Mouse (Mus musculus) Patski (cell line): Measurements from ENCODE around the gene Ankrd35. TPM values are rescaled to one million over a fixed set of nuclear protein-coding genes. Genes with fewer than 3 reads are reported as not detected.

Experiments
- ATAC-seq: fragments of 100-300 bp; one replicate; pipeline ENCODE4 v1.8.0; 2021
- CTCF ChIA-PET: fragments of 350-600 bp; sonication (Branson Sonifier 250); formaldehyde crosslinking; loops from one replicate; lab custom pipeline; 2022; ENCODE audit warnings: inconsistent platforms; lab: Charles Lee
- POLR2A ChIA-PET: fragments of 350-600 bp; sonication (Branson Sonifier 250); formaldehyde crosslinking; loops from one replicate; lab custom pipeline; 2022; ENCODE audit warnings: antibody characterized with exemption, inconsistent platforms; lab: Charles Lee
- DNase-seq: peaks from one replicate; pipeline ENCODE4 v3.0.0-alpha.2; 2011; ENCODE audit warnings: low read depth, low spot score
- H3K27me3 ChIP-seq: fragments of 371-371 bp; one replicate; pipeline ENCODE4 v1.5.1; 2021
- CTCF ChIP-seq: fragments of 100-300 bp; IDR thresholded peaks from one replicate; pipeline ENCODE4 v1.5.1; 2021
- in situ Hi-C: fragments of 300-500 bp; cut with MboI; formaldehyde crosslinking; loops from 3 replicates; pipeline ENCODE4 v1.11.1; 2018; ENCODE audit warnings: low pct_unique_long_range_greater_than_20kb, mixed read lengths
- polyA plus RNA-seq: library from polyadenylated mRNA; unstranded; gene quantifications from one replicate; pipeline ENCODE4 v1.2.3, GENCODE M21; 2021

Ankrd35 gene
- polyA plus RNA-seq, 1 experiment from 2014 or later, result 0.09 TPM

DNA sequence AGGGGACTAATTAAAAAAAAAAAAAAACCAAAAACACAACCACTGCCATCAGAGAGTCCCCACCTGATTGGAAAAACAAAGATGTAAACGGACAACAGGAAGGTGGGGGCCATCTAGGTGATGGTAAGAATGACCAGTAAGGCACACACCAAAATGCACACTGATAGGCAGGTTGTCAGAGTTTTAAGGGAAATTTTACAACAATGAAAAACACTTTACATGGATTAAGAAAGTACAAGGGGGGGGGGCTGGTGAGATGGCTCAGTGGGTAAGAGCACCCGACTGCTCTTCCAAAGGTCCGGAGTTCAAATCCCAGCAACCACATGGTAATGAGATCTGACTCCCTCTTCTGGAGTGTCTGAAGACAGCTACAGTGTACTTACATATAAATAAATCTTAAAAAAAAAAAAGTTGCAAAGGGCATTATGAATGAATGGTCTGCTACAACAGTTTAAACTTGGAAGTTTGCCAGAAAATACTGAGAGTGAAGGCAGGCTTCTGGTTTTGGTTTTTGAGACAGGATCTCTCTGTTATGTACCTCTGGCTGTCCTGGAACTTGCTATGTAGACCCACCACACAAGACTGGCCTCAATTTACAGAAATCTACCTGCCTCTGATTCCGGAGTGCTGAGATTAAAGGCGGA is 1.4 kb upstream of the Ankrd35 start:
- ChIA-PET POLR2A (no interaction called here), CTCF (interaction anchor here (1.3 to 3.4 kb wide), 8 partner anchors 10 to 103 kb away, joined by 3 to 28 read pairs (median 14); partner anchors contain the start of genes Itga10 and Nudt17)
- DNase-seq (no peak), ATAC-seq (no peak)
- in situ Hi-C loops, result no loop called here
- no peaks in the 10 kb centered on the region for H3K27me3 ChIP-seq
- TF ChIP-seq CTCF, result no peak

DNA sequence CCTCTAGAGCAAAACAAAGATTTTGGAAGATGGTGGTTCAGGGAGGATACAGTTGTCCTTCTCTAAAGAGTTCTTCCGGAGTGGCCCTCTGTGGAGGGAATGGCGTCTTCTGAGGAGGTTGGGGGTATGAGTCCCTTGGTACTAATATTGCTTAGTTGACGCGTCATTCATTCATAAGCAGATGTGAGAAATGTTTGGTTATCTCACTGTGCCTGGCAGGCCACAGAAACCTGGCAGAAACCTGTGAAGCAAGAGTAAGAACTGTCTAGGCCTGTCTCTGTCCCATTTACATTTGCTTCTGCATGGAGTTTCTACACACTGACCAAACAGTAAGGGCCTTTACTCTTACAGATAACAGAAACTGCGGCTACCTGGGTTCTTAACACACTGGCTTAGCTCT is 1.6 kb downstream of the Ankrd35 start:
- no peak for TF ChIP-seq CTCF
- ATAC-seq, result no peak
- ChIA-PET POLR2A (no interaction called here), CTCF (no interaction called here)
- in situ Hi-C loops, result no loop called here
- no peaks in the 10 kb centered on the region for H3K27me3 ChIP-seq
- no peak for DNase-seq

DNA sequence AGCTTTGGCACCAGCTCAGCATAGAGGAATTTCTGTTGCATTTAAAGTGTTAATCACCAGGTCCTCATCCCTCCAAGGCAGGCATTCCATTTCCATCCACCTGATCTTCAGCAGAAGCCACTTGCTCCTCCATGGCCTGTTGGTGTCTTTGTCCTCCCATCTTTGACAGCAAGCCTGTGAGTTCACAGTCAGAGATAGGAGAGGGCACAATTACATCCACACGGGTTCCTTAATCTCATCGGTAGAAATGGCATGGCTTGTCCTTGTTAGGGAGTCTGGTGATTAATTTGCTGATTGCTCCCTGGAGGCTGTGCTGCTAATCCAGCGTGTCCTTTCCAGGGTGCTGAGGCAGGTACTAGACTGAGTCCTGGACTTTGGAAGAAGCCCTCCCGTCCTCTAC is 3.6 kb downstream of the Ankrd35 start:
- ChIA-PET CTCF (interaction anchor here (0.6 to 2.8 kb wide), 6 partner anchors 13 to 80 kb away, joined by 3 to 10 read pairs (median 4); partner anchors contain the start of genes Nudt17, Pias3 and Polr3gl), POLR2A (interaction anchor here (0.9 to 1.7 kb wide), 2 partner anchors 23 to 53 kb away, joined by 4 to 11 read pairs; partner anchors contain the start of gene Pias3)
- TF ChIP-seq CTCF, result no peak
- in situ Hi-C loops, result no loop called here
- H3K27me3 ChIP-seq, result no peaks in the 10 kb centered on the region
- no peak for DNase-seq
- ATAC-seq, result no peak

DNA sequence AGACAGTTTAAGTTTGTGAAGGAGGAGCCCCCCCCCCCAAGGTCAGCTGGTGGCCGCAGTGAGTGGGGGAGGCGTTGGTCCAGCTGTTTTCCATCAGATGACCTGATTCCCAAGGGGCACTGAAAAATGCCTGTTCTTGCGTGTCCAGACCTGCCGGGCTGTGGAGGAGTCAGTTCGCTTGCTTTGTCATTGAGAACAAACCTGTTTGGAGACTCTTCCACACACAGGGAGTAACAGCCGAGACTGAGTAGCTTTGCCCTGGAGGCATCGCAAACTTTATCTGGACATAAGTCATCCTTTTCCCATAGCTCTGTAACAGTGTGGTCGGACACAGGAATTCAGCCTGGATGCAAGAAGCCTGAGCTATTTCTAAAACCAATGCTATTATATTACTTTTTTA is 4.5 kb downstream of the Ankrd35 start:
- POLR2A ChIA-PET, result interaction anchor here (0.7 to 1.7 kb wide), 3 partner anchors 22 to 552 kb away, joined by 4 to 11 read pairs (median 4); partner anchors contain the start of gene Pias3
- in situ Hi-C loops, result no loop called here
- DNase-seq (no peak), ATAC-seq (peak; percentile 36)
- no peak for TF ChIP-seq CTCF
- H3K27me3 ChIP-seq, result no peaks in the 10 kb centered on the region
- CTCF ChIA-PET, result interaction anchor here (0.9 to 2.8 kb wide), 7 partner anchors 11 to 81 kb away, joined by 3 to 10 read pairs (median 4); partner anchors contain the start of genes Nudt17 and Polr3gl

DNA sequence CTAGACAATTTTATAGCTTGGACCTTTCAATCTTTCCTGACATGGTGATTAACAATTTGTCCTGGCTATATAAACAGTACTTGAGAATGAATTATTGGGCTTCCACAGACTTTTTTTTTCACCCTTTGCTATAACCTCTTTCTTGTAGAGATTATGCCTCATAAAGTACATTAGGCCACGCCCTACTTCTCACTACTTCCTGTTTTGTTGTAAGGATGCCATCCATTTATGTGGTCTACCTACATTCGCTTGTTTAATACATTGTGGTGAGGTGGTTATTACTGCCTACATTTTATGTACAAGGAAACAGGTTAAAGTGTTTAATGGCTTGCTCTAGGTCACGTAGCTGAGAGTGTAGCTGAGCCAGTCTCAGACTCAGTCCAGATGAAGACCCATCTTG is 5.2 kb downstream of the Ankrd35 start:
- no peak for ATAC-seq
- DNase-seq, result no peak
- H3K27me3 ChIP-seq, result no peaks in the 10 kb centered on the region
- ChIA-PET CTCF (interaction anchor here (0.9 to 2.8 kb wide), 5 partner anchors 8 to 124 kb away, joined by 3 to 10 read pairs (median 5); no protein-coding TSS in a partner anchor), POLR2A (interaction anchor here (0.7 to 1.7 kb wide), 3 partner anchors 10 to 100 kb away, joined by 3 to 11 read pairs (median 3); partner anchors contain the start of gene Pias3)
- in situ Hi-C loops, result no loop called here
- no peak for TF ChIP-seq CTCF

DNA sequence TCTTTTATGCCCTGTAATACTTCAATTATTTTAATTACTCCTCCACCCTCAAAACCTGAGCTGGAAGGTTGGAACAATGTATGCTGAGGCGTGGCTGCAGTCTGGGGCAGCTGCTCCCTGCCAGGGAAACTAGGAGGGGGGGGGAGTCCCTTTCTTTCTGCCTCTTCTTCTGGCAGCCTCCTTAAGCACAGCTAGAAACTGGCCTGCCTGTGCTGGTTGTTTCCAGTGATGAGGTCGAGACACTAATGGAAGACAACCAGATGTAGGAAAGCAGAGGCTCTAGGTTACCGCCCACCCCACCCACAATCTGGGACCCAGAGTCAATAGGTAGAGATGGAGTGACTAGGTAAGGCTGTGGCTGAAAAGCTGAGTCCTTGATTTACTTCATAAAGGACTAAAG is 5.8 kb downstream of the Ankrd35 start:
- no peaks in the 10 kb centered on the region for H3K27me3 ChIP-seq
- POLR2A ChIA-PET, result interaction anchor here (0.7 to 1.2 kb wide), 2 partner anchors 10 to 101 kb away, joined by 3 read pairs; no protein-coding TSS in a partner anchor
- TF ChIP-seq CTCF, result no peak
- CTCF ChIA-PET, result interaction anchor here (0.9 to 1.0 kb wide), 2 partner anchors 9 to 125 kb away, joined by 3 read pairs; no protein-coding TSS in a partner anchor
- ATAC-seq, result no peak
- in situ Hi-C loops, result no loop called here
- no peak for DNase-seq

DNA sequence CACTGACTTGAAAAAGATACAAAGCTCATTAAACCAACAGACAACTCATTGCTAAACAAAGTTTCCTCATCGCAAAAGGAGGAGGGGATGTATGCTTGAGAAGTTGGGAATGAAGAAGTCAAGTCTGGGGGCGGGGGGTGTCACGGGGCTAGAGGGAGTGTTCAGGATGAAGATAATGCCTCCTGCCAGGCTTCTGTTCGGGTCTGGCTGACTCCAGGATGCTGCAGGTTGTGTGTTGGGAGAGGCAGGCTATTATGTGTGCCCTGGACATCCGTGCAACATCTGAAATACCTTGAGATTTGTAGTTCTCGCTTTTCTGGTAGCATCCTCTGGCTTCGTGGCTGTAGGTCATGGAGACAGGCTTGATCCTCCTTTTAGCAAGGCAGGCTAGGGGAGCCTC is 8.5 kb downstream of the Ankrd35 start:
- DNase-seq (no peak), ATAC-seq (no peak)
- TF ChIP-seq CTCF, result no peak
- no peaks in the 10 kb centered on the region for H3K27me3 ChIP-seq
- CTCF ChIA-PET, result interaction anchor here (1.2 to 1.4 kb wide), 2 partner anchors 10 to 33 kb away, joined by 3 to 5 read pairs; partner anchors contain the start of gene Itga10
- POLR2A ChIA-PET, result interaction anchor here (0.5 to 1.6 kb wide), 2 partner anchors 15 to 17 kb away, joined by 3 to 4 read pairs; no protein-coding TSS in a partner anchor
- in situ Hi-C loops, result no loop called here

DNA sequence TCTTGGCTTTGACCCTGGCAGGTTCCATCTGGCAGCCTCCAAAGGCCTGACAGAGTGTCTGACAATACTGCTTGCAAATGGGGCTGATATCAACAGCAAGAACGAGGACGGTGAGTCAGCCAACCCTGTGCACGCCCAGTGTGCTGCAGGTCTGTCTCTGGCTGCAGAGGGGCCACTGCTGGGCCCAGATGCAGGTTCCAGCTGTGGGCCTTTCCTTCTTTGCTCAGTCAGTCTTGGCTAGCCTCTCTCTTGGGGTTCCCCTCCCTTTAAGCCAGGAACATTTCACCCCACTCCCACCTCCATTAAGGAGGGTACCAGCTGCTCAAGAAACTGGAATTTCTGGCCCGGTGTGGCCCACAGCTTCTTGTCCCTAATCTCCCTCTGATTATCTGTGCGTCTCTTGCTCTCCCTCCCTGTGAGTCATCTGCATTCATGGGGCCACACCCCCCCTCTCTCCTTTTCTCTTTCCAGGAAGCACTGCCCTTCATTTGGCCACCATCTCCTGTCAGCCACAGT is 9.3 kb downstream of the Ankrd35 start:
- no peak for TF ChIP-seq CTCF
- ATAC-seq, result peak; percentile 64
- CTCF ChIA-PET, result interaction anchor here (1.2 to 1.4 kb wide), 2 partner anchors 11 to 34 kb away, joined by 3 to 5 read pairs; partner anchors contain the start of gene Itga10
- POLR2A ChIA-PET, result interaction anchor here (0.6 to 1.6 kb wide), 4 partner anchors 10 to 19 kb away, joined by 3 to 4 read pairs (median 4); partner anchors contain the start of gene Pias3
- no peaks in the 10 kb centered on the region for H3K27me3 ChIP-seq
- DNase-seq, result no peak
- in situ Hi-C loops, result no loop called here

DNA sequence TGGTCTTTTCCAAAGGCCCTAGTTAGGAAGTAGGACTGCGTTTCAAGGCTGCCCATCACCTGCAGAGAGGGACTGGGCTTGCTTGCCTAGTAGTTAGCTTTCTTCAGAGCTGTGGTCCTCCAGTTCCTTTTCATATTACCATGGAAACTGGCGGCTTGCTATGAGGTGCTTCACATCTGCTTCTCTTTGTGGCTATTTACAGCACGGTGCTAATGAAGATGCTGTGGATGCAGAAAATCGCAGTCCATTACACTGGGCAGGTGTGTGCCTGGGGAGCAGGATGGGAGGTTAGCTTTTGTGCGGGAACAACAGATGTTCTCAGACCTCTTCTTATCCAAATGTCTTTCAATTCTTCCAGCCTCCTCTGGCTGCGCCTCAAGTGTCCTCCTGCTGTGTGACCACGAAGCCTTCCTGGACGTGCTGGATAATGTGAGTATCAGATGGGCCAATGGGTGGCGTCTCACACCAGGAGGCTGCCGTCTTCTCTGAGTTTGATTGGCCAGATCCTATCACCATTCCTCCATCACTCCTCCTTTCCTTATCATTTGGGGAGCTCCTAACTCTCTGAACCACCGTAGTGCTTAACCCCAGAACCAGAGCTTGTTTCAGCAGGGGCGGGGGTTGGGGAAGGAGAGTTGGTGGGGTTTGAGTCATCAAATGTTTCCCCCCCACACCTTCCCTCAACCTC is 10.5 kb downstream of the Ankrd35 start:
- no peak for TF ChIP-seq CTCF
- POLR2A ChIA-PET, result interaction anchor here (0.7 to 1.2 kb wide), 2 partner anchors 9 to 14 kb away, joined by 3 read pairs; no protein-coding TSS in a partner anchor
- in situ Hi-C loops, result no loop called here

DNA sequence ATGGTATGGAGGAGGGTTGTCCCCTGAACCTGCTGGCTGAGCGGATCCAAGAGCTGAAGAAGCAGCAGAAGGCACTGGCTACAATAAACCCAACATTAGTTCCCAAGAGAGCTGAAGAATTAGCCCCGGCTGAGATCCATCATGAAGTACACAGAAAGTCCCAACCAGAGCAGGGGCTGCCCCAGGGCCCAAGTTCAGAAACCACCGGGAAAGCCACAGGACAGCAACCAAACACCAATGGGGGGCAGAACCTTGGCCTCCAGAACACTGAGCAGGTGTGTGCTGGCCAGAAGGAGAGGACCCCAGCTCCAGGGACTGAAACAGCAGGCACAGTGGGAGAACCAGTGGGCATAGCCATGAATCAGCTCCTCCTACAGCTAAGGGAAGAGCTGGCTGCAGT is 13.6 kb downstream of the Ankrd35 start:
- in situ Hi-C loops, result no loop called here
- POLR2A ChIA-PET, result interaction anchor here (1.1 kb wide), 1 partner anchor 13 kb away, joined by 3 read pairs; the partner anchor contains the start of gene Pias3
- DNase-seq (no peak), ATAC-seq (no peak)
- CTCF ChIA-PET, result interaction anchor here (1.4 to 2.0 kb wide), 2 partner anchors 10 to 13 kb away, joined by 3 to 5 read pairs; partner anchors contain the start of gene Ankrd35
- no peaks in the 10 kb centered on the region for H3K27me3 ChIP-seq
- no peak for TF ChIP-seq CTCF

More for the DNA sequence above, 10.5 kb downstream of the Ankrd35 start:
- ATAC-seq (no peak), DNase-seq (no peak)
- no peaks in the 10 kb centered on the region for H3K27me3 ChIP-seq
- CTCF ChIA-PET, result interaction anchor here (1.6 kb wide), 1 partner anchor 19 kb away, joined by 3 read pairs; no protein-coding TSS in a partner anchor
